Mouse (Mus musculus) liver, adult 2 months (tissue): ENCODE results near the gene Pias1.

ENCODE experiments used
- CTCF ChIP-seq: fragments of 200-500 bp; IDR thresholded peaks from 2 replicates; pipeline ENCODE4 v1.5.1; 2011; ENCODE audit warnings: low read depth, low read length, control low read depth
- POLR2A ChIP-seq: fragments of 200-500 bp; IDR thresholded peaks from 2 replicates; pipeline ENCODE4 v1.6.1; 2011; ENCODE audit warnings: low read length, control low read depth; ENCODE audit not compliant: insufficient read depth; ENCODE audit errors: extremely low read depth

GRCm38 (mm10) chr9:62975830-62976229, 11.9 kb downstream of the Pias1 start:
- no peak for TF ChIP-seq POLR2A
- TF ChIP-seq CTCF: no peak
